Mouse (Mus musculus) adrenal gland (tissue): ENCODE measurements around the gene Fkbp3.
"Not testable (repeated sequence)": the region's sequence is repeated elsewhere in the genome, so short reads cannot be mapped to it uniquely, and the experiment has no call there.

Source experiments
- intact Hi-C: fragments of 180-260 bp; cut with DNase I; formaldehyde crosslinking; loops from one replicate; pipeline ENCODE4 v1.15.1; 2025
- long read RNA-seq, 2 experiments: library from polyadenylated mRNA; unstranded; transcript quantifications; one replicate each; pipeline ENCODE4 v2.0.0; 2020; ENCODE audit warnings: borderline replicate concordance in 1 of 2; ENCODE audit not compliant: insufficient replicate concordance in 1 of 2

Gene Fkbp3
- long read RNA-seq, experiment 1, transcript Fkbp3-201 (7 exons, 1,022 nt): major isoform, 144 of 219 reads
- long read RNA-seq, experiment 1, transcript Fkbp3-207 (3 exons, 408 nt): minor isoform, 14 of 219 reads
- long read RNA-seq, experiment 1, partial matches to known transcripts: 51 of 219 reads
- long read RNA-seq, experiment 1, other reads (novel, unspliced or antisense): 10 of 219 reads
- long read RNA-seq, experiment 2, transcript Fkbp3-201 (7 exons, 1,022 nt): major isoform, 123 of 286 reads
- long read RNA-seq, experiment 2, transcript Fkbp3-207 (3 exons, 408 nt): minor isoform, 69 of 286 reads
- long read RNA-seq, experiment 2, partial matches to known transcripts: 82 of 286 reads
- long read RNA-seq, experiment 2, other reads (novel, unspliced or antisense): 7 of 286 reads

DNA sequence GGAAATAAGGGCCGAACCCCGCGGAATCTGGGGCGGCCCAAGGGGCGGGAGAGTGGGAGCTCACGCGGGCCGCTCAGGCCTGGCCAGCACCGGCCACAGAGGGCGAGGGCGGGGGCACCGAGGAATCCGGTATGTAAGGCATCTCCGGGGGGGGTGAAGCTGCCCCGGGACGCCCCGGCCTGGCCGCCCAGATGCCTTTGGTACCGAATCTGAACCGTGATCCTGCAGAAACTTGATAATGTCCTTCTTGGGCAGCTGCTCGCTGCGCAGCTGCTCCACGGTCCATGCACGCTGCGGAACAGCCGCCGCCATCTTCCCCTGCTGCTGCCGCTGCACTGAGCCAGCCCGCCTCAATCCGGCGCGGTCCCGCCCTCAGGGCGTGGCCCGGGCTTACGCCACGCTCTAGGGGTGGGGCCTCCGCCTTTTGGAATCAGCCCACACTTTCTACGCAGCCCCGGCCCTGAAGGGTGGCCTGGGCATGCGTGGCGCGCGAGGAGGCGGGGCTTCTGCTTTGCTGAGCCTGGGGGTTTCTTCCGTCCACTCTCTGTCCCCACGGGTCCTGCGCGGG, at the start of gene Fkbp3:
Gene Fkbp3 (minus strand): TSS at position 397 of the 568 bp plus-strand sequence.
- intact Hi-C loops: loop anchor here (5.0 kb wide), 1 partner anchor 106 kb away; the partner anchor contains the start of genes Klhl28 and Togaram1

DNA sequence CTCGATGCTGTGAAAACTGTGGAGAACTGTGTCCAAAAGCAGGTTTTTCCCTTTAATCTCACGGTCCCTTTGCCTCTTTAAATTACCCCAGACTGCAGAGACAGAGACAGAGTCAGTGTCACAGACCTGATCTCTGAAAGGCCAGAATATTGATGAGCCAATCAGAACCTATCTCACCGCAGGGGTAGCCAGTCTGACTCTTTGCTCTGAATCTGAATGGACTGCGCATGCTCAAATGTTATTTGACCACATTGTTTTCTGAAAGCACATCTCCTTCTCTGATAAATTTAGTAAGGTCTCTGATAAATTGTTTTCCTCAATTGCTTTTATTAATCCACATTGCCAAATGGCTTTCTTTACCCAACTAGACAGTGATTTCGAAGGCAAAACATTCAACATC, 45.6 kb upstream of the Fkbp3 start:
- intact Hi-C loops: no loop called here

DNA sequence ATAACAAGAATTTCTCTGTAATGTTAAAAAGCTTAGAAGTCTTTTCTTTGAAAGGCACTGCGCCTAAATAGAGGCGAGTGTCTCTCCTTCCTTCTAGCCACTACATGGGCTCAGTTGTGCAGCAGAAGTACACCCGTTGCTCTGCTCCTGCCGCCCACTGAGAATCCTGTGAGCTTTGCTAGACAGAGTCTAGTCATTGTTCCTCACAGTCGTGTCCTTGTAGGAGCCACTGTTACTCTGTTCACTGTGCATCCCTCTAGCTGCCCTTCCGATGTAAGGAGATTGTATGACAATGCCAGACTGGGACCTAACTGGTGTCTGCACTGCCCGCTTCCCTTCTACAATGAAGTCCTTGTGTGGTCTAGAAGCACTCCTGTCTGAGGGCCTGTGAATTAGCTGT, 45.2 kb upstream of the Fkbp3 start:
- intact Hi-C loops: no loop called here

DNA sequence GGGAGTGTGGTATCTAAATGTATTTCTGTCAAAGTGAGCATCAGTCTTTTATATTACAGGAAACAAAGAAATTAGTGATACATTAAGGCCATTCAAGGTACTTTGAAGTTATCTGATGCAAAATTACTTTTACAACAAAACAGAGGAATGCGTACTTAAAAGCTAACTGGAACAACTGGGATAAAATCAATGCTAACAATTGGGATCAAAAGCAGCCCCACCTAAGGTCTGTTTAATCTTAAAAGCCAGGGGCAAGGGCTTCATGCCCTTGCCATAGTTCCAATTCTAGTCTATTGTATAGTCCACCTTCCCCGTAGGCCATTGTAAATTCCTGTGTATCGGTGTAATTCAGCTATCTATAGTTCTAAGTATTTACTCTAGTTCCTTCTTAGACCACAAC, 41.2 kb upstream of the Fkbp3 start:
- intact Hi-C loops: not testable (repeated sequence)

DNA sequence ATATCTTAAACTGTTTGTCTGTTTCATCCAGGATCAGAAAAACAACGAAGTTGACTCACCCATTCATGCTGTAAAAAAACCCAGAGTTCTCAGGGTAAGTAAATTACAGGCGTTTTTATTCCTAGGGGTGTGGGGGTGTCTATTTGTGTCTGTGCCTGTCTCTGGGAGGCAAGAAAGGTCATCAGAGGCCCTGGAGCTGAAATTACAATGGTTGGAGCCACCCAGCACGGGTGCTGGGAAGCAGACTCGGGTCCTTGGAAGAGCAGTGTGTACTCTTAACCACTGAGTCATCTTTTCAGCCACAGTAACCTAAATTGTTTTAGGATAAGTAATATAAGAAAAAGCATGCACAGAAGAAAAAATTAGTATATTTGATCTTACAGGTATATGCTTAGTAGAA, 40.1 kb upstream of the Fkbp3 start:
- intact Hi-C loops: no loop called here

DNA sequence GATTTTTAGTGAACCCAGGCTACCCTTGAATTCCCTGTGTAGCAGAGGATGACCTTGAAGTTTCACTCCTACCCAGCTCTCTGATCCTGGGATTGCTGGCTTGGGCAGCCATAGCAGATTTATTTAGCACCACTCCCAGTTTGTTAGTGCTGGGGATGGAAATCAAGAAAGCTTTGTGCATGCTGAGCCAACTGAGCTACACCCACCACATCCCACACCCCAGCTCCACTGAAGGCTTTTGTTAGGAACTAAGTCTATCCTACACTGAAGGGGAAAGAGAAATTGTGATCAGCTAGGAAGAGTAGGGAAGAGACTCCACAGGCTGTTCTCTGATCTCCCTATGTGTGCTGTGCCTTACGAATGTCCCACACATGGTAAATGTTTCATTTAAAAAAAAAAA, 39.0 kb upstream of the Fkbp3 start:
- intact Hi-C loops: no loop called here

DNA sequence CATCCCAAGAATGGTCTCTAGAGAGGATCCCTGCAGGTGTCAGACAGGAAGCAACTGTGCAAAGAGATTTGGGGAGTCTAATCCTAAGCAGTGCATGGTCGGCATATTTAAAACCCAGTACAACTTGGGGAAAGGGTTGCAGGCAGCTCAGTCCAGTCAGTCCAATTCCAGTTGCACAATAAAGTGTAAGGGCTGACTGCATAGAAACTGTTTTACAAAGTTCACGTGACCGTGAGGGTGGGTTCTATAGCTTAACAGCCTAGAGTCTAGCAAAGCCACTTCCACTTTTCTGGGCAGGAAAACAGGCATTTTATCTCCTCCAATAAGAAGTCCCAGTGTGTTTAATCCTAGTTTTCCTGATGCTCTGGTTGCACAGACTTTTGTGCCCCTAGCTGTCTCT, 37.7 kb upstream of the Fkbp3 start:
- intact Hi-C loops: no loop called here

DNA sequence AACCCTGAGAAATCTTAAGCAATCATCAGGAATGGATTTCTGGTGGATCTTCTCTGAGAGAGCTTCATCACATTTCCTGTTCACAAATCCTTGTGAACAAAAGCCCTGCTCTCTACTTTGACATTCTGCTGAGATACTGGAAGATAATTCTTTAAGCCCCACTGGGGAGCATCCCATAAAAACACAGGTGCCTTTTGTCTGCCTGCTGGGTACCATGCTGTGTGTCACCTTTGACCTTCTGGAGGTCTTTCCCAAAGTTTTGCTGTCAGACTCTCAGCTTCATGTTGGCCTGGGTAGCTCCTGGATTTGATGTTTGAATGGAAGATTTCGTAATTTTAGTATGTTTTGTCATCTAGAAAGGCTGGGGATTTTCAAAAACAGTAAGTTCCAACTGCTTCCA, 34.9 kb upstream of the Fkbp3 start:
- intact Hi-C loops: no loop called here

DNA sequence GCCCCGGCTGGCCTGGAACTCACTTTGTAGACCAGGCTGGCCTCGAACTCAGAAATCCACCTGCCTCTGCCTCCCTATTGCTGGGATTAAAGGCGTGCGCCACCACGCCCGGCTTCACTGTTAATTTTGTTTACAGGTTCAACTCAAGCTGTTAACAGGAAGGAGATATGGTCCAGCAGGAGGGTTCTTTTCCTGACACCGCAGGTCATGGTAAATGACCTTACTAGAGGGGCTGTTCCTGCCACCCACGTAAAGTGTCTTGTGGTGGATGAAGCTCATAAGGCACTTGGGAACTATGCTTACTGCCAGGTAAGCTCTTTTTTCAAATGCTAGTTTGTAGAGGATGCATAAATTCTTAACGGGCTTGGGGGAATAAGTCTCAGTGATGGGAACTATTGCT, 3.1 kb upstream of the Fkbp3 start:
- intact Hi-C loops: no loop called here

DNA sequence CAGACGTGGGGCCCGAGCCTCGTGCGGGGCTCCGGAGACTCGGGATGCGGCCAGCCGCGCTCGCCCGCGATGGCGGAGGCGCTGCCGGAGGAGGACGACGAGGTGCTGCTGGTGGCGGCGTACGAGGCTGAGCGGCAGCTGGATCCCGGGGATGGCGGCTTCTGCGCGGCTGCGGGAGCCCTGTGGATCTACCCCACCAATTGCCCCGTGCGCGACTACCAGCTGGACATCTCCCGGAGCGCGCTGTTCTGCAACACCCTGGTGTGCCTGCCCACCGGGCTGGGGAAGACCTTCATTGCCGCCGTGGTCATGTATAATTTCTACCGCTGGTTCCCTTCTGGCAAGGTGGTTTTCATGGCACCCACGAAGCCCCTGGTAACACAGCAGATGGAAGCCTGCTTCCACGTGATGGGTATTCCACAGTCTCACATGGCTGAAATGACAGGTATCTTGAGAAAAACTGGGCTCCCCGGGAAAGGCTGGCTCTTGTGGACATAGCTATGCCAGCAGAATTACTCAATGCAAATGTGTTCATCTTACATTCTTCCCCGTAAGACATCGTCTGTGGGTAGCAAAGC, 2.0 kb upstream of the Fkbp3 start:
- intact Hi-C loops: no loop called here

DNA sequence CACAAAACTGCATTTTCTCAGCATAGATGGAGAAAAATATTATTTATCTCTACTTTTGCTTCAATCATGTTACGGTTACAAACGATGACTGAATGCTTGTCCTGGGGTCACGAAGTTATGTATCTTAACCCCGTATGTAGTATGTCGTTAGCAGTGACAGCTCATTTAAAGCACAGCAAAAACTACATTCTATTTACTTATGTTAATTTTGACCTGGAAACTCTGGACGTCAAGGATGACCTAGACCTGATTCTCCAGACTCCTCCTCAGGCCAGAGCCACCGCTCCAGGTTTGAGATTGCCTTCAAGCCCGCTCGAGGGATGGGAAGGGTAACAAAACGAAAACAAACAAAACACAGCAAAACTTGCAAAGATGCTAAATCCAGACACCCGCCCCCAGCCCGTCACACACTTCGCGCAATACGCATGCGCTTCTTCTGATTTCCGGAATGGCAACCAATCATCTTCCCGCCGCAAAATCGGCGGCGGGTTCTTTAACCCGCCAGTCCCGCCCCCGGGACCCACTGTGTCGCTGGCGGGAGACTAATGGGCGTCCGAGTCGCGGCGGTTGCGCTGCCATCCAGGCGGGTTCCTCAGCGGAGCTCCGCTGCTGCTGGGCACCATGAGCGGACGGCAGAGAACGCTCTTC, 1.4 kb upstream of the Fkbp3 start, which contains the start of gene Fancm:
Gene Fancm (plus strand): TSS at position 519 of the 648 bp plus-strand sequence.
- intact Hi-C loops: no loop called here

DNA sequence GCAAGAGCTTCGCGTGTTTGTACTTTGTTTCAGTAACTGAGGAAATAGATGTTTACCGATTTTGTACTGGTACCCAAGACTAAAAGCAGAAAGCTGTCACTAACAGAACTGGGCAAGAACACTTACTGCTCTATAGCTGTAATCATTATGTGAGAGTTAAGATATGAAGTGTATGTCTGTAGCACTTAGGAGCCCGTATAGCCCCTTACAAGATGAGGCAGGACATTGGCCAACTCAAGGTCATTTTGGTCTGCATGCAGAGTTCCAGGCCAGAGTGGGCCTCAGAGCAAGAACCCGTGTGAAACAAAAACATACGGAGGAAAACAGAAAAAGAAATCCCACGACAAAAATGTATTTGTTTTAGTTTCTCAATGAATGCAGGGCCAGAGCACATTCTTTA, 844 bp upstream of the Fkbp3 start:
- intact Hi-C loops: loop anchor here (5.0 kb wide), 1 partner anchor 107 kb away; the partner anchor contains the start of genes Klhl28 and Togaram1

DNA sequence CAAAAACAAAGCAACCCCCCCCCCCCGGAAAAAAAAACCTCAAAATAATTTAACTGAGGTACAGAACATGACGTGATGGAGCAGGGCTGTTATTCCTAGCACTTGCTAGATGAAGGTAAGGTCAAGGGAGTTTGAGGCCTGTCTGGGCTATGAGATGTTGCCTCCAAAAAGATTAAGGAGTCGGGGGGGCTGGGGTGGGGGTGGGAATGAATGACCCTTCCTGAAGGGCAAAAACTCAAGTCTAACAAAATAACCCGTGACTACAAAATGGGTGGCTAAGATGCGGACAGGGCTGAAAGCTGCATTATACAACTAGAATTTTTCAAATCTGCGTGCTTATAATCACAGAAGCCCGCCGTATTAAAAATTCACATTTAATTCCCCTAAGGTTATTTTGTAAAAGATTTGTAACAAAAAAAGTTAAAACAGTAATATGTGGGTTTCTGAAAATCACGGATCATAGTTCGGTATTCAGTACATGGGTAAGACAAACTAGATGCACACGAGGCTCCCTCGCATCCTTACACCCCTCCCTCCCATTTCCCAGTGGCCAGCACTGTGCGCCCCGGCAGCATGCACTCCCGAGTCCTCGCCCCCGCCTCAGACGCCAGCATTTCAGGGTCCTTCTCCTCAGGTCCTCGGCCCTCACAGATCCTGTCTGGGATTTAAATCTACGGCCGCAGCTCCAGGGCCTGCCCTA, 746 bp downstream of the Fkbp3 start:
- intact Hi-C loops: loop anchor here (5.0 kb wide), 1 partner anchor 106 kb away; the partner anchor contains the start of genes Klhl28 and Togaram1

DNA sequence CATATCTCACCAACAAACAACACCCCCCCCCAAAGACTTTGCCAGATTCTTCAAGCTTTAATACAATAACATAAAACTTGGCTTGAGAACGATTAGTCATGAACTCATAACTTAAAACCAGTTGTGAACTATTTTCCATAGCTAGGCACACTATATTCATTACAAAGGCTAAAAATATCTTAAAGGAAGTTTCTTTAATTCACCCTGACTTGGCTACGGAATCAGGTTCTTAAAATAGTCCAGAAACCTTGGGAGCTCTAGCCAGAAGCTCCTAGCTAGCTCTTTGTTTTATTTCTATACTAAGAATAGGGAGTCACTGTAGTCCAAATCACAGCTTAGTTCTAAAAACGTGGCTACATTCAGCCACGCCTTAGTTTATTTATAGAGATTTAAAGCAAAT, 5.4 kb downstream of the Fkbp3 start:
- intact Hi-C loops: no loop called here

DNA sequence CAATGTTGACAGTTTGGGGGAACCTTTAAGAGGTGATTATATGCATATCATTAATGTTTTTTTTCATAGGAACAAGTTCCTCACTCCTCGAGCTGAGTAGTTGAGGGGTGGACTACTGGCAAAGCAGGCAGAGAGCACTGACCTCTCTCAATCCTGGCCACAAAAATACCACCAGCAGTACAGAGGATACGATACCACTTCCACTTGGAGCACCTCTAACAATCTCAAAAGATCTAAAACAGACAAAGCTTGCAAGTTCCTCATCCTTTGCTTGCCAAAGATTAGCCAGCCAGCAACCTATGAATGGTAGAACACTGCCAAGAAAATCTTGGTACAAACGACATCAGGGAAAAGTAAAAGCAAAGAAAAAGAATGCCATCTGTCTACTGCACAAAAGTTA, 7.6 kb downstream of the Fkbp3 start:
- intact Hi-C loops: no loop called here

DNA sequence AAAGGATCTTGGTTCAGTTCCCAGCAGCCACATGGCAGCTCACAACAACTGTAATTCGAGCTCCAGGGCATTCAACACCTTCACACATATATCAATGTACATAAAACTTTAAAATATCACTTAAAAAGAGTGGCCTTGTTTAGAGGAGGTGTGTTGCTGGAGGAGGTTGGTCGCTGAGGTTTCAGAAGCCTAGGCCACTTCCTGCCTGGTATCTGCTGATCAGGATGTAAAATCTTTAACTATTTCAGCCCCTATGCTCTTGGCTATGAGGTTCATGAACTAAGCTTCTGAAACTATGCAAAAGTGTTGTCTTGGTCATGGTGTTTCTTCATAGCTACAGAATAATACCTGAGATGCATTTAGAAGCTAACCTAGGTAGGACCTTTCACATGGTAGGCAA, 8.6 kb downstream of the Fkbp3 start:
- intact Hi-C loops: no loop called here

DNA sequence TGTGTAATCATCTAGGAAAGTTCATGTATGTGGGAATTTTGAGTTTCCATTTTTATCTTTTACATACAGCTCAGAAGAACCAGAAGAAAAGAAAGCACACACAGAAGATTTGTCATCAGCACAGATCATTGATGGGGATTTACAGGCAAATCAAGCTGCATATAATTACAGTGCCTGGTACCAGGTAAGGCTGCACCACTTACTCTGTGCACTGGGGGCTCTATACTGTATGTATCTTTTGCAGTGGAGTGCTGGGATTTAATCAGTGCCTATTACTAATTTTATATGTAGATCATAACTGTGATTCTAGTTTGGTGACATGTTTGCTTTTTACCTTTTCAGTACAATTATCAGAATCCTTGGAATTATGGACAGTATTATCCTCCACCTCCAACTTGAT, 12.7 kb downstream of the Fkbp3 start:
- intact Hi-C loops: no loop called here

DNA sequence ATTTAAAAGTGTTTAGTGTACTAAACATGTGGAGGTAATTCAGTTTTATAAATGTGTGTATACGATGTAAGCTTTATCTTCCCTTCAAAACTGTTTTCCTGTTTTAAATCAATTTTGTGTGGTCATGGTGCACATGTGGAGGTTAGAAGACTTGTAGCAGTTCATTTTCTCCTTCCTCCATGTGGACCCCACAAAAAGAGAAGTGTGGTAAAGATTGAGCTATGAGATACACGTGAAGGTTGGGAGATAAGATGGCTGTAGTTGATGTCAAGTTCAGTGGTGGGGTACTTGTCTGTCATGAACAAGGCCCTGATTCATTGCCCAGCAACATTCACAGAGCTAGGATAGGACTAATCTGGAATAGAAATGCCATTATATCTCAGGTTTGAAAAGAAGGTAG, 15.6 kb downstream of the Fkbp3 start:
- intact Hi-C loops: loop anchor here (5.0 kb wide), 1 partner anchor 71 kb away; no protein-coding TSS in a partner anchor

DNA sequence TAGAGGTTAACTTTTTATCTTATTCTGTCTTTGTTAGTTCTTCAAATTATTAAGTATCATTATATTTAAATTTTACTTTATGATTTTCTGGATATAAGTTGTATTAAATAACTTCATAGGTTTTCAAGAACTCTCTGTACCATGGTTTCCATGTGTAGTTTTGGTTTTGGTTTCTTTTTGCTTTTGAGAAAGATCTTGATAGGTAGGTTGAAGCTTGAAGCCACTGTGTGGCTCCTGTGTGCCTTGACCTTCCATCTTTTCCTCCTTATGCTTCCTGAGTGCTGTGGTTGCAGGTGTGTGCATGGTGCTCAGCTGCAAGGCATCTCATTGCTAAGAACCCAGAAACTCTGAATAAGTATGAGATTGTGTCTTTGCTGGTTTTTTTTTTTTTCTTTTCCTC, 25.0 kb downstream of the Fkbp3 start:
- intact Hi-C loops: no loop called here

DNA sequence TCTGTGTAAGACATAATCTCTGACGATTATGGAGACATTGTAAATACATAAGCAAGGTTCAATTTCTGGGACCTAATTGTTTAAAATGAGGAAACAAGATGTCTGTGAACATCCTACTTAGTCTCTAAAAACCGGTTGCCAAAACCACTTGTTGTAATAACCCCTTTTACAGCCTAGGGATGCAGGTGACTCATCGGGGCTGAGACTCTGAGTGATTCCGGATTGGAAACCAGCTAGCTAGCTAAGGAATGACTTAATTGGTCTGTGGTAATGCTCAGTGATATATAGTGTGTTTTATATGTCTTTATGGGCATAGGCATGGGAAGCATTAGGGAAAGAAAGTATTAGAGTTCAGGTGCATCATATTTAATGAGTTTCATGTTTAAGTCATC, 36.3 kb downstream of the Fkbp3 start:
- intact Hi-C loops: no loop called here

DNA sequence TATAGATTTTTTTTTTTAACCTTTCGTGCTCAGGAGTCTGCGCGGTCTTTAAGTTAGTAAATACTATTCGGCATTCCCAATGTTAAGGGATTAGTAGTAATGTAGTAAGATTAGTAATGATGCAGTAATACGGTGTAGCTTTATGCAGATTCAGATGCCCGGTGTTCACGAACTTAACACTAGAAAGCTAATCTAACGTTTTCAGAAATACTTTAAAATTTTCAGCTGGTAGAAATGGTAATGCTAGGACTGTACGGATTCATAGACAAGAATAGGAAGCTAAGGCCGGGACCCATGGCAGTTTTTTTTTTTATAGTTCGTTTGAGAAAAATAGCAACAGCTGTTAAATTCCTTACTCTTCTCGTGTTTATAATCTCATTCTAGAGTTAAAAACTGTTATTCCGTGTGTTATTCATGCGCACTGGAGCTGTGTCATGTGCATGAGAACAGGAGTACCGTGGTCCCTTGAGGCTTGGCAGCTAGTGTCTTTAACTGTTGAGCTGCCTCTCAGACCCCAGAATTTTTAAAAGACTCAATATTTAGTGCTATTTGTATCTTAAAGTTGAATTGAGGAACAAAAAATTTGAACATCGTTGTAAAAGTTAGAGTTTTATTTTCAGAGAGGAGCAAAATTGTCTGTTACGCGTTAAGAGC, 36.8 kb downstream of the Fkbp3 start:
- intact Hi-C loops: no loop called here
